Comparison of ENCODE assay signal across 22 mouse cellular contexts in the genomic region with DNA sequence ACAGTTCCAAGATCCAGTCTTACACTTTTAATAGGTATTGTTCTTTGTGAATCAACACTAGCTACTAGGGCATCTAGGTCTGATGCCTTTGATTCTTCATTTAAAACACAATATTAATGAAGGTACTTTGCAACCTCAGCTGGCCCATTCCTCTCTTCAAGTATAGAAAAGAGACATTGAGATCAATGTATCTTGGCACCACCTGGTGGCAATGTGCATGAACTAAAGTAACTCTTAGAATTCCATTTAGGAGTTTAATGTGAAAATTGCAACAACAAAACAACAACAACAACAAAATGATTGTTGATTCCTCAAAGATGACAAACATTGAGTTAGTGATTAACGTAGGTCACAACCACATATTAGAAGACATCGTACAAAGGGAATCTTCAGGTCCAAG. TPM values are rescaled to one million over a fixed set of nuclear protein-coding genes. Genes with fewer than 3 reads are reported as not detected.
DNase-seq lines count a peak whose midpoint lies in the region; ATAC-seq and TF ChIP-seq lines count a peak whose summit lies in the region.
"Had no signal": no experiment of that assay in that cellular context is flagged by ENCODE, and none has a peak within 500 bp of the region (broad histone marks: within the 10 kb centered on the region; RNA-seq: fewer than 3 reads in every experiment).

No protein-coding gene starts in this region.

- 95% methylated on average over 2 of the region's 2 CpGs for WGBS in kidney, postnatal 0 days
- 87% methylated on average over 2 of the region's 2 CpGs for WGBS in kidney, adult 2 months

- H3K4me2 ChIP-seq in kidney, postnatal 0 days (ENCODE audit: low read length): no peak overlapping the region
- H3K4me2 ChIP-seq: embryonic facial prominence, embryonic 13.5 days; hindbrain, embryonic 15.5 days; lung, embryonic 15.5 days; stomach, embryonic 15.5 days had no signal

- no peak overlapping the region for H3K27ac ChIP-seq in kidney, postnatal 0 days
- H3K27ac ChIP-seq in kidney, adult 2 months (ENCODE audit: insufficient read depth, low read depth, low read length): no peak overlapping the region
- H3K27ac ChIP-seq: embryonic facial prominence, embryonic 13.5 days; heart, embryonic 10.5 days; hindbrain, embryonic 15.5 days; lung, embryonic 15.5 days; stomach, embryonic 15.5 days had no signal

- TF ChIP-seq CTCF in kidney, postnatal 0 days (IDR thresholded peaks at IDR 0.05; ENCODE audit: low read depth): peak; percentile 49; the same call in 1 of the 2 replicates
- no peak for TF ChIP-seq CTCF in kidney, adult 2 months (conservative IDR thresholded peaks at IDR 0.05; ENCODE audit: insufficient read depth, insufficient read length, low read depth, low read length)

- no peaks in the 10 kb centered on the region for H3K27me3 ChIP-seq in kidney, postnatal 0 days (ENCODE audit: insufficient read depth, low read length)
- no peaks in the 10 kb centered on the region for H3K27me3 ChIP-seq in kidney, adult 2 months (replicated peaks; ENCODE audit: control insufficient read depth, insufficient read depth, low read length)
- H3K27me3 ChIP-seq: embryonic facial prominence, embryonic 13.5 days; hindbrain, embryonic 15.5 days; lung, embryonic 15.5 days; stomach, embryonic 15.5 days had no signal

- H3K4me1 ChIP-seq in kidney, postnatal 0 days (replicated peaks; ENCODE audit: insufficient read depth, low read length): no peaks in the 10 kb centered on the region
- no peaks in the 10 kb centered on the region for H3K4me1 ChIP-seq in kidney, adult 2 months (ENCODE audit: control insufficient read depth, insufficient read depth, low read length)
- H3K4me1 ChIP-seq: heart, embryonic 10.5 days; hindbrain, embryonic 15.5 days; lung, embryonic 15.5 days; stomach, embryonic 15.5 days had no signal

- DNase-seq in cerebellum, postnatal 10 days: peak; percentile 3 to 17
- no peak for DNase-seq in cerebellum, postnatal 4 days (ENCODE audit: low spot score in 2 of 2)
- no peak for DNase-seq in kidney, postnatal 0 days (ENCODE audit: low spot score)
- no peak for DNase-seq in kidney, adult 2 months
- DNase-seq in retina, embryonic 14.5 days (ENCODE audit: low spot score): peak; percentile 2
- no peak for DNase-seq in retina, postnatal 1 day
- DNase-seq in heart, postnatal 25 days (ENCODE audit: low spot score): no peak
- no peak for DNase-seq in thymus, postnatal 4 days
- DNase-seq: cerebellum, adult 11 months; cerebellum, postnatal 25 days; gastrocnemius, postnatal 14 days; heart, postnatal 14 days; kidney, adult 8-10 months; layer of hippocampus, postnatal 36 days; left cerebral cortex, postnatal 4 days had no signal

- H3K9me3 ChIP-seq in kidney, postnatal 0 days (replicated peaks; ENCODE audit: low read length): no peaks in the 10 kb centered on the region
- H3K9me3 ChIP-seq: embryonic facial prominence, embryonic 13.5 days; heart, embryonic 10.5 days; hindbrain, embryonic 15.5 days; lung, embryonic 15.5 days; stomach, embryonic 15.5 days had no signal

- no peak overlapping the region for H3K4me3 ChIP-seq in kidney, postnatal 0 days (replicated peaks; ENCODE audit: low read depth, low read length)
- no peak overlapping the region for H3K4me3 ChIP-seq in kidney, adult 2 months (ENCODE audit: insufficient read depth, low read depth, low read length)
- H3K4me3 ChIP-seq: embryonic facial prominence, embryonic 13.5 days; heart, embryonic 10.5 days; hindbrain, embryonic 15.5 days; lung, embryonic 15.5 days; stomach, embryonic 15.5 days had no signal

- no peak for TF ChIP-seq POLR2A in kidney, adult 2 months (IDR thresholded peaks at IDR 0.05; ENCODE audit: low read depth, low read length)

- intact Hi-C loops in heart, postnatal 25 days (cut with DNase I): no loop called here

- no peak for ATAC-seq in kidney, postnatal 0 days (replicated peaks; ENCODE audit: low FRiP score, low read depth)
- ATAC-seq: midbrain, embryonic 16.5 days had no signal

- no peaks in the 10 kb centered on the region for H3K36me3 ChIP-seq in kidney, postnatal 0 days (ENCODE audit: insufficient read depth, low read length)
- H3K36me3 ChIP-seq in kidney, adult 2 months (ENCODE audit: control insufficient read depth, insufficient read depth, low read length): no peaks in the 10 kb centered on the region
- H3K36me3 ChIP-seq: heart, embryonic 10.5 days; hindbrain, embryonic 15.5 days; lung, embryonic 15.5 days; stomach, embryonic 15.5 days had no signal

- H3K9ac ChIP-seq in kidney, postnatal 0 days (ENCODE audit: low read depth, low read length): no peak overlapping the region
- H3K9ac ChIP-seq: embryonic facial prominence, embryonic 13.5 days; hindbrain, embryonic 15.5 days; lung, embryonic 15.5 days; stomach, embryonic 15.5 days had no signal

RNA-seq across cellular contexts. Expression of a gene that starts 8.3 kb away (rescaled TPM):
- polyA plus RNA-seq in kidney, postnatal 0 days (2015; fragmentation: Nextera tagmentation; extraction: Ambion mirVana): 82.8 and 84.0 TPM in 2 replicates
- polyA plus RNA-seq in kidney, adult 2 months (2012; rRNA removed): 1.3 and 1.6 TPM in 2 replicates
- total RNA-seq in heart, postnatal 25 days (2021): 1 to 10 TPM in 1 of 2 experiments, under 1 TPM in 1; 0.83 to 1.6 TPM
- total RNA-seq: megakaryocyte progenitor cell, adult 5-6 weeks had no signal

Comparison
In these comparisons a context has a peak if more than half of its experiments do, and no peak if none do; other contexts are left out.
1. DNase-seq: peak in cerebellum, postnatal 10 days (2 of 2) and retina, embryonic 14.5 days (single experiment); none in cerebellum, postnatal 4 days (0 of 2), kidney, postnatal 0 days (single experiment), kidney, adult 2 months (single experiment), retina, postnatal 1 day (single experiment), heart, postnatal 25 days (single experiment) and thymus, postnatal 4 days (single experiment).
2. RNA of a gene that starts 8.3 kb away (polyA plus RNA-seq): 82.8 to 84.0 TPM in kidney, postnatal 0 days; 1.3 to 1.6 TPM in kidney, adult 2 months; every median in the first group is over 10 times any median in the second.